Mouse (Mus musculus) heart, postnatal 0 days (tissue): ENCODE data around the gene Pin1.

Source experiments
- CTCF ChIP-seq: IDR thresholded peaks from 2 replicates; pipeline ENCODE4 v1.5.1; 2016; ENCODE audit warnings: antibody characterized with exemption, control low read depth, low read depth
- EP300 ChIP-seq: IDR thresholded peaks from 2 replicates; pipeline ENCODE4 v1.6.1; 2016; ENCODE audit warnings: antibody characterized with exemption, low read depth

DNA sequence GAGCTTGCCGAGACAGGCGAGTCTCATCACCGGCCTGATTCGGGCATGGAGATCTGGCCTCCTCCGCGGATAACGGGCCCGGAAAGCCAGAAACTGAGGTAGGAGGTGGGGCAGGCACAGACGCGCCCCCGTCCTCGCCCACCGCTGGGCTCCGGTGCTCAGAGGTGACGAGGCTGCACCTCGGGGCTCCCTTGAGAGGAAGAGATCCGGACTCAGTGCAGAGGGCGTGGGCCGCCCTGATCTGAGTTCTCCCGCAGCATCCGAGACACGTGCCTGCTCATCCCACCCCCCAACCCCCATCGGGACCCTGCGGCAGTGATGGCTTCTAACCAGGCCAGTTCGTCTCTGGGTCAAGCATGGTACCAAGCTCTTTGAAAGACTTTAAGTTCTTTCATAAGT, 364 bp downstream of the Pin1 start:
- TF ChIP-seq CTCF (no peak), EP300 (no peak)
